Mouse (Mus musculus) lung, postnatal 0 days (tissue): ENCODE results near the gene Coro1b. TPM values are rescaled to one million over a fixed set of nuclear protein-coding genes. Genes with fewer than 3 reads are reported as not detected.

Experiments
- ATAC-seq: fragments of 200-750 bp; cut with Nextera tagmentation; 2 replicates; pipeline ENCODE4 v1.8.0; 2017; ENCODE audit warnings: moderate library complexity
- DNase-seq: peaks from one replicate; pipeline ENCODE4 v3.0.0-alpha.2; 2016; ENCODE audit warnings: low spot score
- H3K27ac ChIP-seq: fragments of 300-500 bp; sonication (generic); 2 replicates; pipeline ENCODE4 v1.5.1; 2014; ENCODE audit warnings: antibody characterized with exemption, mild to moderate bottlenecking, low read length, mixed read lengths
- H3K27me3 ChIP-seq: fragments of 300-500 bp; sonication (generic); replicated peaks from 2 replicates; pipeline ENCODE4 v1.6.1; 2014; ENCODE audit warnings: low read length, mixed read lengths; ENCODE audit not compliant: insufficient read depth
- H3K36me3 ChIP-seq: fragments of 300-500 bp; sonication (generic); 2 replicates; pipeline ENCODE4 v1.6.1; 2014; ENCODE audit warnings: low read length, mixed read lengths; ENCODE audit not compliant: insufficient read depth
- H3K4me1 ChIP-seq: fragments of 300-500 bp; sonication (generic); 2 replicates; pipeline ENCODE4 v1.6.1; 2014; ENCODE audit warnings: antibody characterized with exemption, low read depth, low read length, mixed read lengths; ENCODE audit not compliant: insufficient read depth
- H3K4me2 ChIP-seq: fragments of 300-500 bp; sonication (generic); replicated peaks from 2 replicates; pipeline ENCODE4 v1.6.1; 2014; ENCODE audit warnings: low read depth, mild to moderate bottlenecking, low read length, moderate library complexity, mixed read lengths
- H3K4me3 ChIP-seq: fragments of 300-500 bp; sonication (generic); 2 replicates; pipeline ENCODE4 v1.5.1; 2014; ENCODE audit warnings: low read depth, low read length
- H3K9ac ChIP-seq: fragments of 300-500 bp; sonication (generic); replicated peaks from 2 replicates; pipeline ENCODE4 v1.6.1; 2014; ENCODE audit warnings: low read depth, mild to moderate bottlenecking
- H3K9me3 ChIP-seq: fragments of 300-500 bp; sonication (generic); 2 replicates; pipeline ENCODE4 v1.6.1; 2016; ENCODE audit warnings: low read length, mixed read lengths
- CTCF ChIP-seq: IDR thresholded peaks from 2 replicates; pipeline ENCODE4 v1.5.1; 2016; ENCODE audit warnings: antibody characterized with exemption, mild to moderate bottlenecking
- EP300 ChIP-seq: IDR thresholded peaks from 2 replicates; pipeline ENCODE4 v1.6.1; 2016; ENCODE audit warnings: antibody characterized with exemption, mild to moderate bottlenecking, control low read depth
- WGBS: fragments of 180-500 bp; shearing (Covaris S2); extraction: QIAGEN DNeasy Blood & Tissue Kit; methylation state at CpG from one replicate; pipeline ENCODE4 v1.1.7; 2014; 5-methylcytosine and 5-hydroxymethylcytosine counted together
- polyA plus RNA-seq: library from polyadenylated mRNA; unstranded; fragments of >200 nt; fragmentation: Nextera tagmentation; extraction: Ambion mirVana; gene quantifications from 2 replicates; pipeline ENCODE4 v1.2.1, GENCODE M21; 2015

Gene Coro1b
- polyA plus RNA-seq, 1 experiment from 2014 or later = 183 TPM

- Histone ChIP-seq H3K27ac (no peak overlapping the region), H3K4me2 (no peak overlapping the region), H3K36me3 (no peaks in the 10 kb centered on the region), H3K4me3 (no peak overlapping the region), H3K4me1 (peaks cover 19% of the 10 kb centered on the region; the same call in 1 of the 2 replicates), H3K9ac (no peak overlapping the region), H3K27me3 (peaks cover 3% of the 10 kb centered on the region; the same call in 1 of the 2 replicates), H3K9me3 (no peaks in the 10 kb centered on the region)
- ATAC-seq (no peak), DNase-seq (no peak)
- 93% methylated on average over 12 of the region's 12 CpGs for WGBS
- no peak for TF ChIP-seq CTCF
Measured at GRCm38 (mm10) chr19:4102626-4103025, 45.8 kb upstream of the Coro1b start.

GRCm38 (mm10) chr19:4103294-4103693, 45.1 kb upstream of the Coro1b start:
- ATAC-seq (no peak), DNase-seq (no peak)
- Histone ChIP-seq H3K27ac (no peak overlapping the region), H3K4me3 (no peak overlapping the region), H3K4me1 (peaks cover 16% of the 10 kb centered on the region; the same call in 1 of the 2 replicates), H3K9ac (no peak overlapping the region), H3K4me2 (no peak overlapping the region), H3K27me3 (peaks cover 3% of the 10 kb centered on the region; the same call in 1 of the 2 replicates), H3K36me3 (no peaks in the 10 kb centered on the region), H3K9me3 (no peaks in the 10 kb centered on the region)
- WGBS = 92% methylated on average over 18 of the region's 18 CpGs
- TF ChIP-seq EP300 (no peak), CTCF (no peak)

GRCm38 (mm10) chr19:4103792-4104191, 44.6 kb upstream of the Coro1b start:
- ATAC-seq (no peak), DNase-seq (no peak)
- peaks cover 12% of the 10 kb centered on the region; the same call in 1 of the 2 replicates for H3K4me1 ChIP-seq
- peaks cover 3% of the 10 kb centered on the region; the same call in 1 of the 2 replicates for H3K27me3 ChIP-seq
- H3K4me2 ChIP-seq = no peak overlapping the region
- TF ChIP-seq CTCF = no peak
- no peak for TF ChIP-seq EP300
- no peak overlapping the region for H3K9ac ChIP-seq
- H3K36me3 ChIP-seq = no peaks in the 10 kb centered on the region
- no peaks in the 10 kb centered on the region for H3K9me3 ChIP-seq
- no peak overlapping the region for H3K4me3 ChIP-seq
- H3K27ac ChIP-seq = no peak overlapping the region
- 65% methylated on average over 3 of the region's 3 CpGs for WGBS

- no peaks in the 10 kb centered on the region for H3K36me3 ChIP-seq
- no peak for ATAC-seq
- H3K4me3 ChIP-seq = no peak overlapping the region
- H3K27ac ChIP-seq = no peak overlapping the region
- no peak for DNase-seq
- H3K9me3 ChIP-seq = no peaks in the 10 kb centered on the region
- no peak for TF ChIP-seq EP300
- TF ChIP-seq CTCF = no peak
- WGBS = 85% methylated on average over 16 of the region's 16 CpGs
- no peak overlapping the region for H3K4me2 ChIP-seq
- H3K27me3 ChIP-seq = peaks cover 3% of the 10 kb centered on the region; the same call in 1 of the 2 replicates
- H3K4me1 ChIP-seq = peaks cover 5% of the 10 kb centered on the region; the same call in 1 of the 2 replicates
- no peak overlapping the region for H3K9ac ChIP-seq
Measured at GRCm38 (mm10) chr19:4104675-4105194, 43.7 kb upstream of the Coro1b start.

- no peak overlapping the region for H3K27ac ChIP-seq
- 91% methylated on average over 14 of the region's 14 CpGs for WGBS
Measured at GRCm38 (mm10) chr19:4106654-4107053, 41.8 kb upstream of the Coro1b start.

GRCm38 (mm10) chr19:4108535-4108934, 39.9 kb upstream of the Coro1b start:
- TF ChIP-seq CTCF (no peak), EP300 (no peak)
- Histone ChIP-seq H3K36me3 (peaks cover 7% of the 10 kb centered on the region; the same call in 1 of the 2 replicates), H3K4me2 (no peak overlapping the region), H3K4me1 (0 out of 2 replicates have a peak, but pooled peaks cover 2% of the 10 kb centered on the region), H3K9ac (no peak overlapping the region), H3K4me3 (no peak overlapping the region), H3K9me3 (no peaks in the 10 kb centered on the region), H3K27me3 (no peaks in the 10 kb centered on the region), H3K27ac (no peak overlapping the region)
- 82% methylated on average over 9 of the region's 9 CpGs for WGBS
- no peak for ATAC-seq
- DNase-seq = no peak

More at GRCm38 (mm10) chr19:4106654-4107053, 41.8 kb upstream of the Coro1b start:
- ATAC-seq = no peak
- H3K9me3 ChIP-seq = no peaks in the 10 kb centered on the region
- H3K36me3 ChIP-seq = no peaks in the 10 kb centered on the region
- TF ChIP-seq CTCF = no peak
- no peak for TF ChIP-seq EP300
- no peak for DNase-seq
- no peak overlapping the region for H3K4me3 ChIP-seq
- no peak overlapping the region for H3K9ac ChIP-seq
- no peaks in the 10 kb centered on the region for H3K27me3 ChIP-seq
- H3K4me2 ChIP-seq = no peak overlapping the region
- no peaks in the 10 kb centered on the region for H3K4me1 ChIP-seq
